Comparison of ENCODE assay signal across 9 mouse cellular contexts in the genomic region with DNA sequence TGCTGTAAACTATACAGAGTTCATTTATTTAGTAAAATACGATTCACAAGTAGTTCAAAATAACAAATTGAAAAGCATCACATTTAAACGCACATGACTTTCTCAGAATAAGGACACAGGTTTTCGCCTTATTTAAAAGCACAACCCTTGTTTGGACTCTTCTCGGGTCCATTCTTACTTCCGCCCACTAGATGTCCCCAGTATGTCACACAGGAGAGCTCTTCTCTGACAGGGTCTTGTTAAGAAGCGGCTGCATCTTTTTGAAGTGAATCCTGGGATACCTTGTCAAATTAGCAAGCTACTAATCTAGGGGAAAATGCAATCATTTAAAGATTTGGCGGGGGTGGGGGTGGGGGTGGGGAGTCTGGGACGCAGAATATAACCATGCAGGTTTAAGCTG.
DNase-seq lines count a peak whose midpoint lies in the region; ATAC-seq and TF ChIP-seq lines count a peak whose summit lies in the region.
"Had no signal": no experiment of that assay in that cellular context is flagged by ENCODE, and none has a peak within 500 bp of the region (broad histone marks: within the 10 kb centered on the region; RNA-seq: fewer than 3 reads in every experiment).

No protein-coding gene starts in this region.

- TF ChIP-seq CTCF in cortical plate, adult 2 months (IDR thresholded peaks at IDR 0.05; ENCODE audit: extremely low read depth, insufficient read depth, low read length) = peak; percentile 42; the same call in 1 of the 2 replicates

- no peak overlapping the region for H3K9ac ChIP-seq in hindbrain, embryonic 16.5 days (ENCODE audit: low read depth, low read length)
- no peak overlapping the region for H3K9ac ChIP-seq in neural tube, embryonic 13.5 days

- peaks cover 7% of the 10 kb centered on the region for H3K27me3 ChIP-seq in hindbrain, embryonic 16.5 days (replicated peaks; ENCODE audit: control insufficient read depth, insufficient read depth, low read length)
- H3K27me3 ChIP-seq in neural tube, embryonic 13.5 days = no peaks in the 10 kb centered on the region

- no peak overlapping the region for H3K4me3 ChIP-seq in cortical plate, adult 2 months (ENCODE audit: insufficient read depth, low read length)
- H3K4me3 ChIP-seq in hindbrain, embryonic 16.5 days (ENCODE audit: low read length) = peak overlapping the region; percentile 27; the same call in 1 of the 2 replicates
- H3K4me3 ChIP-seq in neural tube, embryonic 13.5 days = no peak overlapping the region
- H3K4me3 ChIP-seq: myocyte had no signal

- no peaks in the 10 kb centered on the region for H3K4me1 ChIP-seq in cortical plate, adult 2 months (ENCODE audit: control insufficient read depth, insufficient read depth, low read length)
- peaks cover 5% of the 10 kb centered on the region for H3K4me1 ChIP-seq in hindbrain, embryonic 16.5 days (ENCODE audit: control insufficient read depth, insufficient read depth, low read depth, low read length)
- H3K4me1 ChIP-seq in neural tube, embryonic 13.5 days (replicated peaks) = peaks cover 6% of the 10 kb centered on the region

- DNase-seq in frontal cortex, postnatal 14 days (ENCODE audit: low spot score in 2 of 2) = no peak
- DNase-seq in 3T3-L1 (ENCODE audit: low read depth, low spot score) = peak; percentile 79
- DNase-seq in spleen, adult 18-20 months = no peak
- DNase-seq in layer of hippocampus, adult 9-10 months (ENCODE audit: low spot score) = no peak

- H3K27ac ChIP-seq in cortical plate, adult 2 months (ENCODE audit: insufficient read depth, low read length) = no peak overlapping the region
- H3K27ac ChIP-seq in hindbrain, embryonic 16.5 days (ENCODE audit: low read depth, low read length) = no peak overlapping the region
- H3K27ac ChIP-seq in neural tube, embryonic 13.5 days (replicated peaks) = no peak overlapping the region

- no peaks in the 10 kb centered on the region for H3K9me3 ChIP-seq in hindbrain, embryonic 16.5 days (ENCODE audit: control insufficient read depth, low read length)
- H3K9me3 ChIP-seq in neural tube, embryonic 13.5 days = no peaks in the 10 kb centered on the region

- H3K4me2 ChIP-seq in hindbrain, embryonic 16.5 days (ENCODE audit: low read length) = peak overlapping the region; percentile 50
- H3K4me2 ChIP-seq in neural tube, embryonic 13.5 days = peak overlapping the region; percentile 47

- H3K36me3 ChIP-seq in hindbrain, embryonic 16.5 days (ENCODE audit: control insufficient read depth, insufficient read depth, low read length) = no peaks in the 10 kb centered on the region
- H3K36me3 ChIP-seq in neural tube, embryonic 13.5 days = no peaks in the 10 kb centered on the region

- WGBS in hindbrain, embryonic 16.5 days = 8% methylated on average over 8 of the region's 8 CpGs
- 7% methylated on average over 8 of the region's 8 CpGs for WGBS in neural tube, embryonic 13.5 days

- peak; percentile 74 for ATAC-seq in frontal cortex, adult (ENCODE audit: low TSS enrichment)
- peak; percentile 84 for ATAC-seq in hindbrain, embryonic 16.5 days
- ATAC-seq in neural tube, embryonic 13.5 days (ENCODE audit: low read depth) = peak; percentile 86

- TF ChIP-seq POLR2A in cortical plate, adult 2 months (IDR thresholded peaks at IDR 0.05; ENCODE audit: extremely low read depth, insufficient read depth, low read length) = no peak
